Mouse (Mus musculus): ENCODE measurements at regions not wholly inside any gene's neighbourhood (a gene's known extent, or its start where the extent isn't known, plus 50 kb on each side); places are given as distances from the start of the nearest gene placed in this dataset.

DNA sequence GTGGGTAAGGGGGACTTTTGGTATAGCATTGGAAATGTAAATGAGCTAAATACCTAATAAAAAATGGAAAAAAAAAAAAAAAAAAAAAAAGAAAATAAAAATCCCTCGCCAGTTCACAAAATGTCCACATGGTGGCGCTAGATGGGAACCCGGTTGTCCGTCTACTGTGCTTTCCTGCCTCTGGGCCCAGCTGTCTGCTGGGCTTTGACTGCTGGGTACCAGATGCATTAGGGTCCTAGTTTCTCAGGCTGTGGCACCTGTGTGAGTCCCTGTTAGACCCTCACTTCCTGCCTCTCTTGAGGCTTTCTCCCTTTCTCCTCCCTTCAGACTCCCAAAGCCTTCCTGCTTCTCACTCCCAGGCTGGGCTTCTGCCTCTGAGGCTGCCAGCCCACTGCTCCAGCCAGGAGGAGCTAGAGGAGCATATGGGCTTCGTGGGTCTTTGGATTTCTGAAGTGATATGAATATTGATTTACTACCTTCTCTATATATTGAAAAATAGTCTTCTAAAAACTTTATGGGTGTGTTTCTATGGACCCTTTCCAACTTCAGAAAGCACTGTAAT lies 145.7 kb upstream of the Syt6 start:
- no peak overlapping the region for H3K9ac ChIP-seq
- no peaks in the 10 kb centered on the region for H3K9me3 ChIP-seq (replicated peaks)
- WGBS (ENCODE audit: insufficient replicate concordance) = 9% methylated on average over 5 of the region's 5 CpGs
- peaks cover 16% of the 10 kb centered on the region for H3K4me1 ChIP-seq (replicated peaks)
- H3K36me3 ChIP-seq = no peaks in the 10 kb centered on the region
- no peaks in the 10 kb centered on the region for H3K27me3 ChIP-seq
- H3K4me3 ChIP-seq (replicated peaks) = no peak overlapping the region
- no peak overlapping the region for H3K4me2 ChIP-seq
- ATAC-seq (ENCODE audit: low read depth) (no peak), DNase-seq (no peak)
- H3K27ac ChIP-seq = no peak overlapping the region

DNA sequence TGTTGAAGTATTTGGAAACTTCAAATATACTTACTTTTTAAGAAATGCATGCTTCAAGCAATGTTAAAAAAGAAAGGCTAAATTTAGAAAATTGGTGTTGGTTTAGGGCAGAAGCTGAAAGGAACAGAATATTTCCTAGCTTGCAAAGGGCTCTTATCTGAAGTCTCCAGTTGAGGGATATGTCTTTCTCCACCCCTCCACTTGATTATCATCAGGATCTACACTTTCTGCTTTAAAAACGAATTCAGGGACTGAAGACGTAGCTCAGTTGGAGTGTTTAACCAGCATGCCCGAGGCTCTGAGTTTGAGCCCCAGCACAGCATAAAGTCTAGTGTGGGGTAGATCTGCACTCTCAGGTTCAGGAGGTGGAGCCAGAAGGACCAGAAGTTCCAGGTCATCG lies 144.9 kb upstream of the Syt6 start:
- Histone ChIP-seq H3K9ac (no peak overlapping the region), H3K36me3 (no peaks in the 10 kb centered on the region), H3K4me3 (replicated peaks) (no peak overlapping the region), H3K27me3 (no peaks in the 10 kb centered on the region), H3K27ac (no peak overlapping the region), H3K9me3 (replicated peaks) (no peaks in the 10 kb centered on the region), H3K4me1 (replicated peaks) (peaks cover 16% of the 10 kb centered on the region), H3K4me2 (no peak overlapping the region)
- DNase-seq (no peak), ATAC-seq (ENCODE audit: low read depth) (no peak)
- WGBS (ENCODE audit: insufficient replicate concordance) = 25% methylated on average over 4 of the region's 4 CpGs

DNA sequence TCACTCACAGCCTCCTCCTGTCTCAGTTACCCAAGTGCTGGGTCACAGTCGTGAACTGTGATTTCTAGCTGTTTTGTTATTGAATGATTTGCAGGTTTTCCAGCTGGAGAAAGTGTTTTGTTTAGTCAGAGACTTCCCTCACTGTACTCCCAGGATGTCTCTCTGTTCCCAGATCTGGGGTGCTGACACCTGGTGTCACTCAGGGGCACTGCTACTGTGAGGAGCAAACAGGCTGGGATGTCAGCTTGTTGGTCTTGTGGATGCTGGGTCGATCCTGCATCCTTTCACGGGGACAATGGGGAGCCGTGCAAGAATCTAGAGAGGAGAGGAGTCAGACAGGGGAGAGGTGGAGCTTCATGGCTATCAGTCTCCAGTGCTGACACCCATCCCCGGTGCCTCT lies 142.8 kb upstream of the Syt6 start:
- Histone ChIP-seq H3K9ac (no peak overlapping the region), H3K4me3 (replicated peaks) (no peak overlapping the region), H3K4me2 (no peak overlapping the region), H3K4me1 (replicated peaks) (peaks cover 16% of the 10 kb centered on the region), H3K27me3 (no peaks in the 10 kb centered on the region), H3K36me3 (no peaks in the 10 kb centered on the region), H3K27ac (no peak overlapping the region), H3K9me3 (replicated peaks) (no peaks in the 10 kb centered on the region)
- 36% methylated on average over 5 of the region's 5 CpGs for WGBS (ENCODE audit: insufficient replicate concordance)
- ATAC-seq (ENCODE audit: low read depth) (no peak), DNase-seq (no peak)

GRCm38 (mm10) chr3:103436902-103437603 lies 138.0 kb upstream of the Syt6 start:
- WGBS (ENCODE audit: insufficient replicate concordance) = 61% methylated on average over 9 of the region's 9 CpGs
- no peak overlapping the region for H3K4me2 ChIP-seq
- H3K9me3 ChIP-seq (replicated peaks) = no peaks in the 10 kb centered on the region
- no peak overlapping the region for H3K27ac ChIP-seq
- ATAC-seq (ENCODE audit: low read depth) (no peak), DNase-seq (no peak)
- no peak overlapping the region for H3K9ac ChIP-seq
- H3K36me3 ChIP-seq = no peaks in the 10 kb centered on the region
- no peaks in the 10 kb centered on the region for H3K27me3 ChIP-seq
- H3K4me3 ChIP-seq (replicated peaks) = no peak overlapping the region
- H3K4me1 ChIP-seq (replicated peaks) = no peaks in the 10 kb centered on the region

GRCm38 (mm10) chr3:103438791-103439354 lies 136.2 kb upstream of the Syt6 start:
- Histone ChIP-seq H3K4me3 (replicated peaks) (no peak overlapping the region), H3K27ac (no peak overlapping the region), H3K4me1 (replicated peaks) (no peaks in the 10 kb centered on the region), H3K27me3 (no peaks in the 10 kb centered on the region), H3K4me2 (no peak overlapping the region), H3K9me3 (replicated peaks) (no peaks in the 10 kb centered on the region), H3K9ac (no peak overlapping the region), H3K36me3 (no peaks in the 10 kb centered on the region)
- no peak for DNase-seq
- no peak for ATAC-seq (ENCODE audit: low read depth)
- 53% methylated on average over 12 of the region's 12 CpGs for WGBS (ENCODE audit: insufficient replicate concordance)

DNA sequence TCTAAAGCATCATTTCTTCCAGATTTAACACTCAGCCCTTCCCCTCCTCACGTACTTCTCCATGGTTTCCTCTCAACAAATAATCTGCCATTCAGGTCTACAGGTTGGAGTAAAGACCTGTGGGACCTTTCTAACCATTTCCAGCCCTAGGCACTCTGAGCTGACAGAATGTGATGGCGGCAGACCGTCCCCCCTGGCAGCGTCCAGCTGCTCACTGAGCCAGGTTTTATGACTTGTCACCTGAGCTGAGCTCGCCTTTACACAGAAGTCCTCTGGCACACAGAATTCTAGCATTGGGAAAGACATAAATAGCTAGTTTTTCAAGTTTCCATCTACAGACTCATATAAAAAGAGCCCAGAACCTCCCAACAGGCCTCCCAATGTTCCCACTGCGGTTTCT lies 131.8 kb upstream of the Syt6 start:
- Histone ChIP-seq H3K9ac (no peak overlapping the region), H3K36me3 (no peaks in the 10 kb centered on the region), H3K4me1 (replicated peaks) (no peaks in the 10 kb centered on the region), H3K27me3 (no peaks in the 10 kb centered on the region), H3K9me3 (replicated peaks) (no peaks in the 10 kb centered on the region), H3K27ac (no peak overlapping the region), H3K4me2 (no peak overlapping the region), H3K4me3 (replicated peaks) (no peak overlapping the region)
- 68% methylated on average over 6 of the region's 6 CpGs for WGBS (ENCODE audit: insufficient replicate concordance)
- ATAC-seq (ENCODE audit: low read depth) (no peak), DNase-seq (no peak)

- 73% methylated on average over 8 of the region's 8 CpGs for WGBS (ENCODE audit: insufficient replicate concordance)
Measured at GRCm38 (mm10) chr3:103445852-103446251, 129.2 kb upstream of the Syt6 start.

GRCm38 (mm10) chr3:103449851-103450250 lies 125.2 kb upstream of the Syt6 start:
- Histone ChIP-seq H3K36me3 (no peaks in the 10 kb centered on the region), H3K4me2 (no peak overlapping the region), H3K27me3 (no peaks in the 10 kb centered on the region), H3K4me1 (replicated peaks) (no peaks in the 10 kb centered on the region), H3K27ac (no peak overlapping the region), H3K9ac (no peak overlapping the region), H3K9me3 (replicated peaks) (no peaks in the 10 kb centered on the region), H3K4me3 (replicated peaks) (no peak overlapping the region)
- ATAC-seq (ENCODE audit: low read depth) (no peak), DNase-seq (no peak)
- 58% methylated on average over 7 of the region's 7 CpGs for WGBS (ENCODE audit: insufficient replicate concordance)

More at GRCm38 (mm10) chr3:103445852-103446251, 129.2 kb upstream of the Syt6 start:
- H3K36me3 ChIP-seq = no peaks in the 10 kb centered on the region
- no peak for DNase-seq
- no peaks in the 10 kb centered on the region for H3K9me3 ChIP-seq (replicated peaks)
- no peaks in the 10 kb centered on the region for H3K27me3 ChIP-seq
- H3K4me1 ChIP-seq (replicated peaks) = no peaks in the 10 kb centered on the region
- H3K27ac ChIP-seq = no peak overlapping the region
- H3K4me3 ChIP-seq (replicated peaks) = no peak overlapping the region
- ATAC-seq (ENCODE audit: low read depth) = no peak
- H3K9ac ChIP-seq = no peak overlapping the region
- no peak overlapping the region for H3K4me2 ChIP-seq

DNA sequence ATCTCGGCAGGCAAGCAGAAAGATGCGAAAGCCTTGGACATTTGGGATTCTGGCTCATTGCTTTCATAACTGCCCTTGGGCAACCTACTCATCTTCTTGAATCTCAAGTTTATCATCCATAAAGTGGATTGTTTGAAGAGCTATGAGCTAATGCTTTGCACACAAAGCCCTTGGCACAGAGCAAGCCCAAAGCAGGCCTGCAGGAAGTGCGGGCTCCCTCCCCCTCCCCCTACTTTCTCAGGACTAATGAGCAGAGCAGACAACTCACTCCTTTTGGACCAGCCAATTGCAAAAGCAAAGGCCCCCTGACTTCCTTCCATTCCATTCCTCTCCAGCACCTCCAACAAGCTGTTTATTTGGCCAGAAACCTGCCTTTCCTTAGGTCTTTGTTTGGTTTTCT lies 123.1 kb upstream of the Syt6 start:
- ATAC-seq (ENCODE audit: low read depth) (no peak), DNase-seq (no peak)
- Histone ChIP-seq H3K36me3 (no peaks in the 10 kb centered on the region), H3K4me2 (no peak overlapping the region), H3K4me3 (replicated peaks) (no peak overlapping the region), H3K9me3 (replicated peaks) (no peaks in the 10 kb centered on the region), H3K27me3 (no peaks in the 10 kb centered on the region), H3K27ac (no peak overlapping the region), H3K9ac (no peak overlapping the region), H3K4me1 (replicated peaks) (no peaks in the 10 kb centered on the region)
- 65% methylated on average over 3 of the region's 3 CpGs for WGBS (ENCODE audit: insufficient replicate concordance)

DNA sequence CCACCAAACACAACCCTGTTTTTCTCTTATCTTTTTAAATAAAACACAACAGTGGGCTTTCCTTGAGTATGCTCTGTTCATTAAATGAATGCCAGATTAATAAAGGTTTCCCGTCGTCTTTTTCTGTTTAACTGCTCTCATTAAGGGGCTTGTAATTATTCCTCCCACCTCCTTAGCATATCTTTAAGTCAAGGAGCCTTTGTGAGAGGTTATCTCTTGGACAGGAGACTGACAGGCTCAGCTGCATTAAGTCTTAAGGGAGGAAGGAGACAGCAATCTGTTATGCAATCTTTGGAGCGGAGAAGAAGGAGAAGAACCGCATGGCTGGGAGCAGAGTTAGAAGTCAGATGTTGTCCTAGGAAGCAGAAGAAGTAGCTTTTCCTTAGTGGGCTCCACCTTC lies 111.3 kb upstream of the Syt6 start:
- no peak overlapping the region for H3K4me2 ChIP-seq
- DNase-seq (no peak), ATAC-seq (ENCODE audit: low read depth) (no peak)
- no peak overlapping the region for H3K9ac ChIP-seq
- no peak overlapping the region for H3K4me3 ChIP-seq (replicated peaks)
- H3K27ac ChIP-seq = no peak overlapping the region
- no peaks in the 10 kb centered on the region for H3K36me3 ChIP-seq
- no peaks in the 10 kb centered on the region for H3K27me3 ChIP-seq
- no peaks in the 10 kb centered on the region for H3K9me3 ChIP-seq (replicated peaks)
- WGBS (ENCODE audit: insufficient replicate concordance) = 43% methylated on average over 4 of the region's 4 CpGs
- H3K4me1 ChIP-seq (replicated peaks) = peaks cover 10% of the 10 kb centered on the region; the same call in 1 of the 2 replicates

- DNase-seq = no peak
- H3K27me3 ChIP-seq = no peaks in the 10 kb centered on the region
- WGBS (ENCODE audit: insufficient replicate concordance) = 49% methylated on average over 5 of the region's 5 CpGs
Measured at GRCm38 (mm10) chr3:103464181-103464580, 110.8 kb upstream of the Syt6 start.

GRCm38 (mm10) chr3:103464729-103465128 lies 110.3 kb upstream of the Syt6 start:
- H3K27ac ChIP-seq = no peak overlapping the region
- H3K27me3 ChIP-seq = no peaks in the 10 kb centered on the region
- 43% methylated on average over 4 of the region's 4 CpGs for WGBS (ENCODE audit: insufficient replicate concordance)
- H3K9ac ChIP-seq = no peak overlapping the region
- H3K36me3 ChIP-seq = no peaks in the 10 kb centered on the region
- H3K4me2 ChIP-seq = peak overlapping the region; percentile 21; the same call in 1 of the 2 replicates
- H3K4me3 ChIP-seq (replicated peaks) = no peak overlapping the region
- DNase-seq = no peak
- ATAC-seq (ENCODE audit: low read depth) = 0 out of 2 replicates have a peak, but pooled peaks have one; percentile 43
- peaks cover 10% of the 10 kb centered on the region; the same call in 1 of the 2 replicates for H3K4me1 ChIP-seq (replicated peaks)
- no peaks in the 10 kb centered on the region for H3K9me3 ChIP-seq (replicated peaks)

More at GRCm38 (mm10) chr3:103464181-103464580, 110.8 kb upstream of the Syt6 start:
- no peak overlapping the region for H3K4me2 ChIP-seq
- H3K4me3 ChIP-seq (replicated peaks) = no peak overlapping the region
- H3K9ac ChIP-seq = no peak overlapping the region
- H3K27ac ChIP-seq = no peak overlapping the region
- H3K9me3 ChIP-seq (replicated peaks) = no peaks in the 10 kb centered on the region
- no peak for ATAC-seq (ENCODE audit: low read depth)
- peaks cover 10% of the 10 kb centered on the region; the same call in 1 of the 2 replicates for H3K4me1 ChIP-seq (replicated peaks)
- H3K36me3 ChIP-seq = no peaks in the 10 kb centered on the region
